Mouse (Mus musculus): ENCODE measurements around the gene Kcns1. TPM values are rescaled to one million over a fixed set of nuclear protein-coding genes. Genes with fewer than 3 reads are reported as not detected.

The Kcns1 gene
- polyA plus RNA-seq, 1 experiment = not detected

DNA sequence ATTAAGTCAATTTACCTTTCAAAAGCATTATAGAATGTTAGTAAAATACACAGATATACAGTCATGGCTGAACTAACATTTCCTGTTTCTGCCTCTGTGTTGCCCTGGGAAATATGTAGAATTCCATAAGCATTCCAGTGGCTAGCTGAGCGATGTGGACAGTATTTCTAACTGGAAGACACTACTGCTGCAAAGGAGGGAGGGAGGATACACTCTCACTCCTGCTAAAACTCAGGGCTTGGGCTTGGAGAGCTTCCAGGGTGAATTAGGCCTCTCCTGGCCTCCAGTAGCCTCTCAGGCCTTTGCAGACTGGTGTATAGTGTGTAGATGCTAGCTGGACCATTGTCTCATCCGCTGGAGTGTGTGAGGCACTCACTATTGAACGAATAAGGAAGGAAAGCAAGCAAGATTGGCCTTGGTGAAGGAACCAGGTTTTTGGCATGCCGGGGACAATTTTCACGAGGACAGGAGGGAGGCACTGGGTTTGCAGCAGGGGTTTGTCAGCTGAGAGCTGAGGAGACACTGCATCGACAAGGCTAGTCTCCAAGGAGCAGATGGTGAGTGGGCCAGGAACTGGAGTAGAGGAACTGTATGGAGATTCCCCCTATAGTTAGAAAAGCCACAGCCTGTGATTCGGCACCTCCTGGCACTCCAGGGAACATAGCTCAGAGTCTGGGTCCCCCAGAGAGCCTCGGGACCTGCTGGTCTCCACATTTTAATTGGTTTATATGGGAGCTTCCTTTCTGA lies 3.9 kb upstream of the Kcns1 start:
- Histone ChIP-seq H3K27me3 (ENCODE audit: control insufficient read depth, insufficient read depth, insufficient read length) (peaks cover 71% of the 10 kb centered on the region), H3K4me3 (no peak overlapping the region), H3ac (ENCODE audit: control insufficient read depth, insufficient read length) (no peak overlapping the region), H3K36me3 (ENCODE audit: control insufficient read depth, insufficient read depth) (no peaks in the 10 kb centered on the region), H3K79me2 (ENCODE audit: control insufficient read depth, insufficient read depth) (no peaks in the 10 kb centered on the region), H3K4me2 (ENCODE audit: low read depth) (no peak overlapping the region)
- TF ChIP-seq TCF12 (IDR thresholded peaks at IDR 0.05; ENCODE audit: insufficient read depth, poor library complexity, severe bottlenecking) = no peak
- TF ChIP-seq POLR2A (IDR thresholded peaks at IDR 0.05; ENCODE audit: insufficient read length, low read depth) = no peak
- TF ChIP-seq SRF (IDR thresholded peaks at IDR 0.05; ENCODE audit: control insufficient read depth, insufficient read length, low read depth) = no peak
- no peak for TF ChIP-seq MYOD1 (IDR thresholded peaks at IDR 0.05; ENCODE audit: control insufficient read depth in 1 of 3, insufficient read length in 2 of 3, low read depth in 2 of 3)
- no peak for TF ChIP-seq USF1 (IDR thresholded peaks at IDR 0.05; ENCODE audit: low read depth)
- TF ChIP-seq TCF3 (IDR thresholded peaks at IDR 0.05; ENCODE audit: insufficient read length, low read depth) = no peak
- TF ChIP-seq REST (IDR thresholded peaks at IDR 0.05; ENCODE audit: insufficient read depth, insufficient read length) = no peak
- no peak for TF ChIP-seq POLR2AphosphoS2 (IDR thresholded peaks at IDR 0.05; ENCODE audit: insufficient read length, low read depth)
- no peak for TF ChIP-seq CEBPB (IDR thresholded peaks at IDR 0.05; ENCODE audit: insufficient read depth, poor library complexity, severe bottlenecking)
- no peak for TF ChIP-seq MYOG (IDR thresholded peaks at IDR 0.05; ENCODE audit: control insufficient read depth in 1 of 3, insufficient read depth in 1 of 3, insufficient read length in 2 of 3, low read depth in 2 of 3)
- TF ChIP-seq MAX (IDR thresholded peaks at IDR 0.05; ENCODE audit: low read depth) = no peak
- no peak for TF ChIP-seq E2F4 (IDR thresholded peaks at IDR 0.05; ENCODE audit: insufficient read depth)

DNA sequence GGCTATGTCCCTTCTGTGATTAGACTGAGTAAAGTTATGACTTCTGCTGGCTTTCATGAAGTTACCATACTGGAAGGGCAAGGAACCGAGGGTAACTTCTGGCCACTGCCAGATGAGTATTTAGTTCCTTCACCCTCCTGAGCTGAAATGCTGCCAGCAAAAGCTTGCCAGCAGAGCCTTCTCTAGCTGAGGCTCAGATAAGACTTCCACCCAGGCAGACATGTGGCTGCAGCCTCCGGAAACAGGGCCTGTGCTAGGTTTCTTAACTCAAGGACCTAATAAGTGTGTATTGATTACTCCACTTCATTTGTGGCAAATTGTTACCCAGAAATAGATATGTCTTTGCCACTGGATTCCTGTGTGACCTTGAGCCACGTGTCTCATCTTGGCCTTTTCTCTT lies 2.5 kb upstream of the Kcns1 start:
- peaks cover 68% of the 10 kb centered on the region for H3K27me3 ChIP-seq (ENCODE audit: control insufficient read depth, insufficient read depth, insufficient read length)

DNA sequence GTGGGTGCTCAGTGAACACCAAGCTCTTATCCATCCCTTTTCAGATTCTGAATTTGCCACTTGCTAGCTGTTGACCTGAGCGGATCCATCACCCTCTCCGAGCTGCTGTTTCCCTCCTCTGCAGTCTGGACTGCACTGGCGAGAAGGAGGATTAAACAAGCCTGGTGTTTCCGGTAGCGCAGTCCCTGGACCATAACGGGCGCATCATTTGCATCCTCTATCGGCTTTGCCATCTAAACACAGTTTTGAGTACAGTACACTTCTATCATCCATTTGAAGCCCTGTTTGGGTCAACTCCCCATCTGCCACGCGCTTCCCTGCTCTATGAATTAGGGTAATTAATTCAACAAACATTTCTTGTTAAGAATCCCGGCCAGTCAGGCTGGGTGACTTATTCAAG lies 587 bp downstream of the Kcns1 start:
- H3K79me2 ChIP-seq (ENCODE audit: control insufficient read depth, insufficient read depth) = no peaks in the 10 kb centered on the region
- TF ChIP-seq MYOG (IDR thresholded peaks at IDR 0.05; ENCODE audit: control insufficient read depth in 1 of 3, insufficient read depth in 1 of 3, insufficient read length in 2 of 3, low read depth in 2 of 3) (no peak), E2F4 (IDR thresholded peaks at IDR 0.05; ENCODE audit: insufficient read depth) (no peak), REST (IDR thresholded peaks at IDR 0.05; ENCODE audit: insufficient read depth, insufficient read length) (no peak)

More for the DNA sequence above, 2.5 kb upstream of the Kcns1 start:
- Histone ChIP-seq H3K36me3 (ENCODE audit: control insufficient read depth, insufficient read depth) (no peaks in the 10 kb centered on the region), H3K4me3 (no peak overlapping the region), H3K79me2 (ENCODE audit: control insufficient read depth, insufficient read depth) (no peaks in the 10 kb centered on the region), H3ac (ENCODE audit: control insufficient read depth, insufficient read length) (no peak overlapping the region), H3K4me2 (ENCODE audit: low read depth) (no peak overlapping the region)
- TF ChIP-seq CEBPB (IDR thresholded peaks at IDR 0.05; ENCODE audit: insufficient read depth, poor library complexity, severe bottlenecking) (no peak), POLR2A (IDR thresholded peaks at IDR 0.05; ENCODE audit: insufficient read length, low read depth) (no peak), MYOD1 (IDR thresholded peaks at IDR 0.05; ENCODE audit: control insufficient read depth in 1 of 3, insufficient read length in 2 of 3, low read depth in 2 of 3) (no peak), MYOG (IDR thresholded peaks at IDR 0.05; ENCODE audit: control insufficient read depth in 1 of 3, insufficient read depth in 1 of 3, insufficient read length in 2 of 3, low read depth in 2 of 3) (no peak), REST (IDR thresholded peaks at IDR 0.05; ENCODE audit: insufficient read depth, insufficient read length) (no peak), SRF (IDR thresholded peaks at IDR 0.05; ENCODE audit: control insufficient read depth, insufficient read length, low read depth) (no peak), POLR2AphosphoS2 (IDR thresholded peaks at IDR 0.05; ENCODE audit: insufficient read length, low read depth) (no peak), TCF12 (IDR thresholded peaks at IDR 0.05; ENCODE audit: insufficient read depth, poor library complexity, severe bottlenecking) (no peak), USF1 (IDR thresholded peaks at IDR 0.05; ENCODE audit: low read depth) (no peak), TCF3 (IDR thresholded peaks at IDR 0.05; ENCODE audit: insufficient read length, low read depth) (no peak), E2F4 (IDR thresholded peaks at IDR 0.05; ENCODE audit: insufficient read depth) (no peak), MAX (IDR thresholded peaks at IDR 0.05; ENCODE audit: low read depth) (no peak)

DNA sequence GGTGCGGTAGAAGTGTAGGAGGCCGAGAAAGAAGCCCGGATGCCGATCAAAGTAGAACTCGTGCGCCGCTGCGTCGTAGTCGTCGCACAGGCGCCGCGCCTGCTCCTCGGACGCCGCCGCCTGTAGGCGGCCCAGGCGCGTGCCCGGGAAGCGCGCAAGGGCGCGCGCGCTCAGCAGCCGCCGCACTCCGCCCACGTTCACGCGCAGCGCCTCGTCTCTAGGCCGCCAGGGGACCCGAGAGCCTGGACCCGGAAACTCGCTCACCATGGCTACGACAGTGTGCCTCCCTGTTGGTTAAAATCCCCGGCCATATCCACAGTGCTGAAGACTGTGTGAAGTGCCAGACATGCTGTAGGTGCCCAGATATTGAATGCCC lies 2.4 kb downstream of the Kcns1 start:
- TF ChIP-seq MYOD1 (IDR thresholded peaks at IDR 0.05; ENCODE audit: control insufficient read depth in 1 of 3, insufficient read length in 2 of 3, low read depth in 2 of 3) (no peak), REST (IDR thresholded peaks at IDR 0.05; ENCODE audit: insufficient read depth, insufficient read length) (no peak), CEBPB (IDR thresholded peaks at IDR 0.05; ENCODE audit: insufficient read depth, poor library complexity, severe bottlenecking) (no peak), MYOG (IDR thresholded peaks at IDR 0.05; ENCODE audit: control insufficient read depth in 1 of 3, insufficient read depth in 1 of 3, insufficient read length in 2 of 3, low read depth in 2 of 3) (no peak), POLR2AphosphoS2 (IDR thresholded peaks at IDR 0.05; ENCODE audit: insufficient read length, low read depth) (no peak), TCF12 (IDR thresholded peaks at IDR 0.05; ENCODE audit: insufficient read depth, poor library complexity, severe bottlenecking) (no peak), MAX (IDR thresholded peaks at IDR 0.05; ENCODE audit: low read depth) (no peak), E2F4 (IDR thresholded peaks at IDR 0.05; ENCODE audit: insufficient read depth) (no peak), SRF (IDR thresholded peaks at IDR 0.05; ENCODE audit: control insufficient read depth, insufficient read length, low read depth) (no peak), POLR2A (IDR thresholded peaks at IDR 0.05; ENCODE audit: insufficient read length, low read depth) (no peak), TCF3 (IDR thresholded peaks at IDR 0.05; ENCODE audit: insufficient read length, low read depth) (no peak), USF1 (IDR thresholded peaks at IDR 0.05; ENCODE audit: low read depth) (no peak)
- H3K36me3 ChIP-seq (ENCODE audit: control insufficient read depth, insufficient read depth) = no peaks in the 10 kb centered on the region
- H3K4me2 ChIP-seq (ENCODE audit: low read depth) = no peak overlapping the region
- H3ac ChIP-seq (ENCODE audit: control insufficient read depth, insufficient read length) = no peak overlapping the region
- H3K79me2 ChIP-seq (ENCODE audit: control insufficient read depth, insufficient read depth) = no peaks in the 10 kb centered on the region
- no peak overlapping the region for H3K4me3 ChIP-seq
- peaks cover 74% of the 10 kb centered on the region for H3K27me3 ChIP-seq (ENCODE audit: control insufficient read depth, insufficient read depth, insufficient read length)

More for the DNA sequence above, 587 bp downstream of the Kcns1 start:
- no peaks in the 10 kb centered on the region for H3K36me3 ChIP-seq (ENCODE audit: control insufficient read depth, insufficient read depth)
- H3K4me3 ChIP-seq = no peak overlapping the region
- no peak overlapping the region for H3K4me2 ChIP-seq (ENCODE audit: low read depth)
- no peak overlapping the region for H3ac ChIP-seq (ENCODE audit: control insufficient read depth, insufficient read length)
- peaks cover 70% of the 10 kb centered on the region for H3K27me3 ChIP-seq (ENCODE audit: control insufficient read depth, insufficient read depth, insufficient read length)
